Mouse (Mus musculus) intestine, embryonic 14.5 days (tissue): ENCODE results near the gene Nab1. TPM values are rescaled to one million over a fixed set of nuclear protein-coding genes. Genes with fewer than 3 reads are reported as not detected.

Source experiments
- ATAC-seq: fragments of 200-750 bp; cut with Nextera tagmentation; replicated peaks from 2 replicates; pipeline ENCODE4 v1.8.0; 2017; ENCODE audit warnings: low read depth, moderate number of reproducible peaks, moderate TSS enrichment, moderate library complexity; ENCODE audit not compliant: low FRiP score, low TSS enrichment
- DNase-seq: peaks from one replicate; pipeline ENCODE4 v3.0.0-alpha.2; 2018; ENCODE audit warnings: low spot score
- H3K27ac ChIP-seq: fragments of 300-500 bp; sonication (generic); 2 replicates; pipeline ENCODE4 v1.5.1; 2014; ENCODE audit warnings: low read depth, mild to moderate bottlenecking, control low read depth
- H3K27me3 ChIP-seq: fragments of 300-500 bp; sonication (generic); replicated peaks from 2 replicates; pipeline ENCODE4 v1.6.1; 2014; ENCODE audit warnings: low read length, control low read depth; ENCODE audit not compliant: control insufficient read depth, insufficient read depth
- H3K36me3 ChIP-seq: fragments of 300-500 bp; sonication (generic); 2 replicates; pipeline ENCODE4 v1.6.1; 2014; ENCODE audit warnings: low read length, control low read depth; ENCODE audit not compliant: control insufficient read depth, insufficient read depth
- H3K4me1 ChIP-seq: fragments of 300-500 bp; sonication (generic); replicated peaks from 2 replicates; pipeline ENCODE4 v1.6.1; 2014; ENCODE audit warnings: low read length, control low read depth, mixed read lengths; ENCODE audit not compliant: control insufficient read depth, insufficient read depth
- H3K4me2 ChIP-seq: fragments of 300-500 bp; sonication (generic); 2 replicates; pipeline ENCODE4 v1.6.1; 2014; ENCODE audit warnings: low read length
- H3K4me3 ChIP-seq: fragments of 300-500 bp; sonication (generic); 2 replicates; pipeline ENCODE4 v1.5.1; 2014; ENCODE audit warnings: low read depth, low read length, control low read depth, mixed read lengths
- H3K9ac ChIP-seq: fragments of 300-500 bp; sonication (generic); 2 replicates; pipeline ENCODE4 v1.6.1; 2014; ENCODE audit warnings: mild to moderate bottlenecking, low read length
- H3K9me3 ChIP-seq: fragments of 300-500 bp; sonication (generic); 2 replicates; pipeline ENCODE4 v1.6.1; 2016; ENCODE audit warnings: low read length, control low read depth; ENCODE audit not compliant: control insufficient read depth
- WGBS: fragments of 180-500 bp; shearing (Covaris S2); extraction: QIAGEN DNeasy Blood & Tissue Kit; methylation state at CpG from one replicate; pipeline ENCODE4 v1.1.7; 2014; 5-methylcytosine and 5-hydroxymethylcytosine counted together
- polyA plus RNA-seq: library from polyadenylated mRNA; unstranded; fragments of >200 nt; fragmentation: Nextera tagmentation; extraction: Ambion mirVana; gene quantifications from 2 replicates; pipeline ENCODE4 v1.2.1, GENCODE M21; 2014

Gene Nab1
- polyA plus RNA-seq, 1 experiment from 2014 or later, result 11.1 TPM

- H3K4me3 ChIP-seq, result peak overlapping the region; percentile 55
- peak overlapping the region; percentile 75 for H3K9ac ChIP-seq
- H3K4me1 ChIP-seq, result peaks cover 3% of the 10 kb centered on the region; the same call in 1 of the 2 replicates
- no peaks in the 10 kb centered on the region for H3K9me3 ChIP-seq
- peak overlapping the region; percentile 90 for H3K4me2 ChIP-seq
- H3K36me3 ChIP-seq, result no peaks in the 10 kb centered on the region
- DNase-seq (peak; percentile 83), ATAC-seq (peak; percentile 73)
- H3K27me3 ChIP-seq, result no peaks in the 10 kb centered on the region
- WGBS, result under 1% methylated on average over 47 of the region's 68 CpGs
- peak overlapping the region; percentile 62 for H3K27ac ChIP-seq
These were observed 722 bp downstream of the Nab1 start for GRCm38 (mm10) chr1:52499601-52500313.

- ATAC-seq, result no peak
- Histone ChIP-seq H3K36me3 (no peaks in the 10 kb centered on the region), H3K9ac (peak overlapping the region; percentile 75; the same call in 1 of the 2 replicates), H3K9me3 (no peaks in the 10 kb centered on the region), H3K4me1 (peaks cover 3% of the 10 kb centered on the region; the same call in 1 of the 2 replicates), H3K4me2 (peak overlapping the region; percentile 90), H3K4me3 (peak overlapping the region; percentile 55), H3K27me3 (no peaks in the 10 kb centered on the region), H3K27ac (no peak overlapping the region)
- 13% methylated on average over 6 of the region's 6 CpGs for WGBS
- no peak for DNase-seq
These were observed 1.6 kb downstream of the Nab1 start for GRCm38 (mm10) chr1:52498786-52499450.

- Histone ChIP-seq H3K27me3 (no peaks in the 10 kb centered on the region), H3K4me3 (no peak overlapping the region), H3K27ac (no peak overlapping the region), H3K9me3 (no peaks in the 10 kb centered on the region), H3K9ac (no peak overlapping the region), H3K36me3 (no peaks in the 10 kb centered on the region), H3K4me1 (no peaks in the 10 kb centered on the region), H3K4me2 (no peak overlapping the region)
- no peak for ATAC-seq
- WGBS, result 72% methylated on average over 7 of the region's 7 CpGs
- no peak for DNase-seq
These were observed 10.8 kb downstream of the Nab1 start for GRCm38 (mm10) chr1:52489538-52490181.

- no peak overlapping the region for H3K4me3 ChIP-seq
- ATAC-seq, result no peak
- no peak overlapping the region for H3K27ac ChIP-seq
- no peak for DNase-seq
- no peaks in the 10 kb centered on the region for H3K36me3 ChIP-seq
- H3K27me3 ChIP-seq, result no peaks in the 10 kb centered on the region
- H3K4me1 ChIP-seq, result no peaks in the 10 kb centered on the region
- no peaks in the 10 kb centered on the region for H3K9me3 ChIP-seq
- no peak overlapping the region for H3K4me2 ChIP-seq
- WGBS, result 86% methylated on average over 4 of the region's 4 CpGs
- H3K9ac ChIP-seq, result no peak overlapping the region
These were observed 15.5 kb downstream of the Nab1 start for GRCm38 (mm10) chr1:52484980-52485379.

- H3K27me3 ChIP-seq, result no peaks in the 10 kb centered on the region
- no peak overlapping the region for H3K9ac ChIP-seq
- no peak overlapping the region for H3K4me3 ChIP-seq
- no peak for ATAC-seq
- DNase-seq, result no peak
- no peak overlapping the region for H3K4me2 ChIP-seq
- no peaks in the 10 kb centered on the region for H3K4me1 ChIP-seq
- H3K27ac ChIP-seq, result no peak overlapping the region
- 0 out of 2 replicates have a peak, but pooled peaks cover 4% of the 10 kb centered on the region for H3K36me3 ChIP-seq
- 59% methylated on average over 1 of the region's 1 CpGs for WGBS
- no peaks in the 10 kb centered on the region for H3K9me3 ChIP-seq
These were observed 26.2 kb downstream of the Nab1 start for GRCm38 (mm10) chr1:52474291-52474690.

GRCm38 (mm10) chr1:52470811-52471489, 29.5 kb downstream of the Nab1 start:
- DNase-seq, result no peak
- Histone ChIP-seq H3K27ac (no peak overlapping the region), H3K4me2 (no peak overlapping the region), H3K27me3 (no peaks in the 10 kb centered on the region), H3K9ac (no peak overlapping the region), H3K9me3 (no peaks in the 10 kb centered on the region), H3K4me1 (no peaks in the 10 kb centered on the region), H3K36me3 (no peaks in the 10 kb centered on the region), H3K4me3 (no peak overlapping the region)
- 61% methylated on average over 7 of the region's 7 CpGs for whole genome bisulfite sequencing
- ATAC-seq, result no peak

- Histone ChIP-seq H3K4me1 (no peaks in the 10 kb centered on the region), H3K4me2 (no peak overlapping the region), H3K9ac (no peak overlapping the region), H3K4me3 (no peak overlapping the region), H3K36me3 (no peaks in the 10 kb centered on the region), H3K27me3 (no peaks in the 10 kb centered on the region), H3K9me3 (no peaks in the 10 kb centered on the region), H3K27ac (no peak overlapping the region)
- ATAC-seq (no peak), DNase-seq (no peak)
- WGBS, result 67% methylated on average over 4 of the region's 4 CpGs
These were observed 30.2 kb downstream of the Nab1 start for GRCm38 (mm10) chr1:52470326-52470725.

- H3K36me3 ChIP-seq, result peaks cover 6% of the 10 kb centered on the region
- no peak overlapping the region for H3K27ac ChIP-seq
- DNase-seq (no peak), ATAC-seq (no peak)
- no peaks in the 10 kb centered on the region for H3K4me1 ChIP-seq
- no peaks in the 10 kb centered on the region for H3K27me3 ChIP-seq
- H3K9ac ChIP-seq, result no peak overlapping the region
- no peak overlapping the region for H3K4me3 ChIP-seq
- 94% methylated on average over 8 of the region's 8 CpGs for whole genome bisulfite sequencing
- H3K9me3 ChIP-seq, result no peaks in the 10 kb centered on the region
- no peak overlapping the region for H3K4me2 ChIP-seq
These were observed 33.9 kb downstream of the Nab1 start for GRCm38 (mm10) chr1:52466518-52467120.
